Mouse (Mus musculus) forebrain, embryonic 16.5 days (tissue): ENCODE data around the gene Dclk2. TPM values are rescaled to one million over a fixed set of nuclear protein-coding genes. Genes with fewer than 3 reads are reported as not detected.

Experiments used
- ATAC-seq: fragments of 200-750 bp; cut with Nextera tagmentation; 2 replicates; pipeline ENCODE4 v1.8.0; 2017; ENCODE audit warnings: mild to moderate bottlenecking, moderate library complexity
- H3K27ac ChIP-seq: fragments of 300-500 bp; sonication (generic); 2 replicates; pipeline ENCODE4 v1.5.1; 2014; ENCODE audit warnings: low read length, control low read depth
- H3K27me3 ChIP-seq: fragments of 300-500 bp; sonication (generic); replicated peaks from 2 replicates; pipeline ENCODE4 v1.6.1; 2014; ENCODE audit warnings: low read length; ENCODE audit not compliant: control insufficient read depth, insufficient read depth
- H3K36me3 ChIP-seq: fragments of 300-500 bp; sonication (generic); 2 replicates; pipeline ENCODE4 v1.6.1; 2014; ENCODE audit not compliant: control insufficient read depth, insufficient read depth
- H3K4me1 ChIP-seq: fragments of 300-500 bp; sonication (generic); replicated peaks from 2 replicates; pipeline ENCODE4 v1.6.1; 2014; ENCODE audit warnings: low read length; ENCODE audit not compliant: control insufficient read depth, insufficient read depth
- H3K4me2 ChIP-seq: fragments of 300-500 bp; sonication (generic); 2 replicates; pipeline ENCODE4 v1.6.1; 2014; ENCODE audit warnings: mild to moderate bottlenecking, low read length, control low read depth
- H3K4me3 ChIP-seq: fragments of 300-500 bp; sonication (generic); replicated peaks from 2 replicates; pipeline ENCODE4 v1.5.1; 2014; ENCODE audit warnings: mild to moderate bottlenecking, low read length, control low read depth
- H3K9ac ChIP-seq: fragments of 300-500 bp; sonication (generic); replicated peaks from 2 replicates; pipeline ENCODE4 v1.6.1; 2014; ENCODE audit warnings: low read depth, low read length, control low read depth
- H3K9me3 ChIP-seq: fragments of 300-500 bp; sonication (generic); 2 replicates; pipeline ENCODE4 v1.6.1; 2016; ENCODE audit warnings: low read length; ENCODE audit not compliant: control insufficient read depth
- WGBS: fragments of 180-500 bp; shearing (Covaris S2); extraction: QIAGEN DNeasy Blood & Tissue Kit; methylation state at CpG from one replicate; pipeline ENCODE4 v1.1.7; 2014; 5-methylcytosine and 5-hydroxymethylcytosine counted together
- polyA plus RNA-seq: library from polyadenylated mRNA; unstranded; fragments of >200 nt; fragmentation: Nextera tagmentation; extraction: Ambion mirVana; gene quantifications from 2 replicates; pipeline ENCODE4 v1.2.1, GENCODE M21; 2015

The Dclk2 gene
- polyA plus RNA-seq, 1 experiment from 2014 or later, result 102 TPM

- ATAC-seq, result no peak
- H3K4me1 ChIP-seq, result peaks cover 7% of the 10 kb centered on the region
- H3K36me3 ChIP-seq, result peaks cover 10% of the 10 kb centered on the region
- 86% methylated on average over 5 of the region's 5 CpGs for WGBS
- no peak overlapping the region for H3K4me2 ChIP-seq
- no peaks in the 10 kb centered on the region for H3K9me3 ChIP-seq
- H3K27me3 ChIP-seq, result no peaks in the 10 kb centered on the region
- no peak overlapping the region for H3K27ac ChIP-seq
- H3K9ac ChIP-seq, result no peak overlapping the region
- no peak overlapping the region for H3K4me3 ChIP-seq
These were observed 22.3 kb downstream of the Dclk2 start for GRCm38 (mm10) chr3:86898366-86898765.

- WGBS, result 41% methylated on average over 8 of the region's 8 CpGs
- no peaks in the 10 kb centered on the region for H3K27me3 ChIP-seq
- no peak overlapping the region for H3K9ac ChIP-seq
- H3K9me3 ChIP-seq, result no peaks in the 10 kb centered on the region
- peaks cover 7% of the 10 kb centered on the region for H3K4me1 ChIP-seq
- H3K4me3 ChIP-seq, result no peak overlapping the region
- H3K4me2 ChIP-seq, result no peak overlapping the region
- H3K27ac ChIP-seq, result no peak overlapping the region
- H3K36me3 ChIP-seq, result peaks cover 4% of the 10 kb centered on the region
- no peak for ATAC-seq
These were observed 23.1 kb downstream of the Dclk2 start for GRCm38 (mm10) chr3:86897551-86897950.

GRCm38 (mm10) chr3:86897066-86897465, 23.6 kb downstream of the Dclk2 start:
- peak; percentile 64 for ATAC-seq
- Histone ChIP-seq H3K27ac (no peak overlapping the region; the same call in 1 of the 2 replicates), H3K9ac (no peak overlapping the region), H3K27me3 (no peaks in the 10 kb centered on the region), H3K9me3 (no peaks in the 10 kb centered on the region), H3K4me3 (no peak overlapping the region), H3K36me3 (no peaks in the 10 kb centered on the region; the same call in 1 of the 2 replicates), H3K4me1 (peaks cover 7% of the 10 kb centered on the region), H3K4me2 (no peak overlapping the region)
- WGBS, result 83% methylated on average over 9 of the region's 9 CpGs

GRCm38 (mm10) chr3:86894491-86894890, 26.2 kb downstream of the Dclk2 start:
- Histone ChIP-seq H3K36me3 (no peaks in the 10 kb centered on the region), H3K4me3 (no peak overlapping the region), H3K4me2 (no peak overlapping the region), H3K27me3 (no peaks in the 10 kb centered on the region), H3K9ac (no peak overlapping the region), H3K9me3 (no peaks in the 10 kb centered on the region), H3K4me1 (peaks cover 10% of the 10 kb centered on the region), H3K27ac (no peak overlapping the region)
- ATAC-seq, result no peak
- WGBS, result 89% methylated on average over 2 of the region's 2 CpGs

- H3K9ac ChIP-seq, result no peak overlapping the region
- no peak overlapping the region for H3K4me2 ChIP-seq
- H3K4me3 ChIP-seq, result no peak overlapping the region
- ATAC-seq, result no peak
- H3K27ac ChIP-seq, result no peak overlapping the region
- peaks cover 3% of the 10 kb centered on the region; the same call in 1 of the 2 replicates for H3K36me3 ChIP-seq
- H3K27me3 ChIP-seq, result no peaks in the 10 kb centered on the region
- H3K4me1 ChIP-seq, result peaks cover 3% of the 10 kb centered on the region
- H3K9me3 ChIP-seq, result no peaks in the 10 kb centered on the region
These were observed 33.1 kb downstream of the Dclk2 start for GRCm38 (mm10) chr3:86887512-86887911.

- Histone ChIP-seq H3K4me3 (no peak overlapping the region), H3K36me3 (peaks cover 3% of the 10 kb centered on the region; the same call in 1 of the 2 replicates), H3K9ac (no peak overlapping the region), H3K27me3 (no peaks in the 10 kb centered on the region), H3K27ac (no peak overlapping the region), H3K9me3 (no peaks in the 10 kb centered on the region), H3K4me2 (no peak overlapping the region), H3K4me1 (no peaks in the 10 kb centered on the region; the same call in 1 of the 2 replicates)
- WGBS, result 94% methylated on average over 5 of the region's 5 CpGs
- ATAC-seq, result no peak
These were observed 35.5 kb downstream of the Dclk2 start for GRCm38 (mm10) chr3:86885180-86885579.

- Histone ChIP-seq H3K36me3 (peaks cover 3% of the 10 kb centered on the region; the same call in 1 of the 2 replicates), H3K4me2 (no peak overlapping the region), H3K27ac (no peak overlapping the region), H3K9ac (no peak overlapping the region), H3K4me1 (no peaks in the 10 kb centered on the region; the same call in 1 of the 2 replicates), H3K9me3 (no peaks in the 10 kb centered on the region), H3K27me3 (no peaks in the 10 kb centered on the region), H3K4me3 (no peak overlapping the region)
- WGBS, result 98% methylated on average over 2 of the region's 2 CpGs
- ATAC-seq, result no peak
These were observed 36.2 kb downstream of the Dclk2 start for GRCm38 (mm10) chr3:86884481-86884880.

GRCm38 (mm10) chr3:86883985-86884384, 36.7 kb downstream of the Dclk2 start:
- H3K9me3 ChIP-seq, result no peaks in the 10 kb centered on the region
- no peak overlapping the region for H3K9ac ChIP-seq
- no peak overlapping the region for H3K27ac ChIP-seq
- no peak overlapping the region for H3K4me2 ChIP-seq
- no peaks in the 10 kb centered on the region for H3K27me3 ChIP-seq
- peaks cover 3% of the 10 kb centered on the region; the same call in 1 of the 2 replicates for H3K36me3 ChIP-seq
- H3K4me3 ChIP-seq, result no peak overlapping the region
- H3K4me1 ChIP-seq, result no peaks in the 10 kb centered on the region; the same call in 1 of the 2 replicates
- ATAC-seq, result no peak
- WGBS, result 85% methylated on average over 6 of the region's 6 CpGs

GRCm38 (mm10) chr3:86875912-86876311, 44.7 kb downstream of the Dclk2 start:
- Histone ChIP-seq H3K4me1 (peaks cover 20% of the 10 kb centered on the region), H3K9ac (no peak overlapping the region), H3K4me2 (no peak overlapping the region), H3K27me3 (no peaks in the 10 kb centered on the region), H3K4me3 (no peak overlapping the region), H3K9me3 (no peaks in the 10 kb centered on the region), H3K27ac (no peak overlapping the region), H3K36me3 (no peaks in the 10 kb centered on the region)
- WGBS, result 60% methylated on average over 5 of the region's 5 CpGs
- no peak for ATAC-seq

- H3K36me3 ChIP-seq, result no peaks in the 10 kb centered on the region
- H3K4me1 ChIP-seq, result peaks cover 37% of the 10 kb centered on the region
- ATAC-seq, result peak; percentile 32
- no peak overlapping the region for H3K4me3 ChIP-seq
- H3K4me2 ChIP-seq, result no peak overlapping the region
- H3K9ac ChIP-seq, result no peak overlapping the region
- peak overlapping the region; percentile 43; the same call in 1 of the 2 replicates for H3K27ac ChIP-seq
- no peaks in the 10 kb centered on the region for H3K27me3 ChIP-seq
- 16% methylated on average over 6 of the region's 6 CpGs for WGBS
- H3K9me3 ChIP-seq, result no peaks in the 10 kb centered on the region
These were observed 47.5 kb downstream of the Dclk2 start for GRCm38 (mm10) chr3:86873092-86873600.
